Mouse (Mus musculus) lung, postnatal 10 days (tissue): ENCODE data around the gene Etfdh.
"Not testable (repeated sequence)": the region's sequence is repeated elsewhere in the genome, so short reads cannot be mapped to it uniquely, and the experiment has no call there.

Source experiments
- DNase-seq: peaks from one replicate; pipeline ENCODE4 v3.0.0; 2021

The Etfdh gene

DNA sequence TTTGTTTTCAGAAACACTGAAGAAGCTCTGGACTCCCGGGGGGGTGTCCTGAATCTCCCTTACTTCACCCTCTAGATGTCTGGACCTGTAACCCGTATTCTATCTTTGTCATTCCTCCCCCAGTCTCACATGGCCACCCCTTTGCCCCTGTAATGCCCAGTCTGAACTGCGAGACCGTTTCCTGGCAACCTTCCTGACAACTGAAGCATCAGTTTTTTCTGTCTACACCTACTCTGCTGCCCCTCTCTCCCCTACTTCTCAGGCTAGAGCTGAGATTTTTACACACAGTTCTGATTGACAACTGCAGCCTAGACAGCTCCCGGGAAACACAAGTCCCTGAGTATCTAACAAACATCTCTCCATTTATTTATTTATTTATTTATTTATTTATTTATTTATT, 52.4 kb downstream of the Etfdh start:
- no peak for DNase-seq

GRCm38 (mm10) chr3:79576468-79576816, 52.9 kb downstream of the Etfdh start:
- DNase-seq, result no peak

- peak; percentile 48 for DNase-seq
Observed at GRCm38 (mm10) chr3:79575576-79576467, 53.5 kb downstream of the Etfdh start.

DNA sequence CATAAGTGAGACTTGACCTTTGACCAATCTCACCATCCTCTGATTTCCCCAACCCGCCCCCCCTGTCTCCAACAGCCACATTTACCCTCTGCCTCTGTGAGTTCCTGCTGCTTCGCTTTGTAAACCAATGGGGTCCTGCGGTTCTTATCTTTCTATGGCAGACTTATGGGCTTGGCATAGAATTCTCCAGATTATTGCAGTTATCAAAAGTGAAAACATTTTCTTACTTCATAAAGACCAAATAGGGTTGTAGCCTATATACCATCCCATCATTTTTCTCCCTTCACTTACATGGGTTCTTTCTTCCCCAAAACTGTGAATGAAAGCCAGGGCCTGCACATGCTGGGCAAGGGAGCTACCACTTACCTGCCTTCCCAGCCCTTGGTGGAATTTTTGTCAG, 55.0 kb downstream of the Etfdh start:
- no peak for DNase-seq

DNA sequence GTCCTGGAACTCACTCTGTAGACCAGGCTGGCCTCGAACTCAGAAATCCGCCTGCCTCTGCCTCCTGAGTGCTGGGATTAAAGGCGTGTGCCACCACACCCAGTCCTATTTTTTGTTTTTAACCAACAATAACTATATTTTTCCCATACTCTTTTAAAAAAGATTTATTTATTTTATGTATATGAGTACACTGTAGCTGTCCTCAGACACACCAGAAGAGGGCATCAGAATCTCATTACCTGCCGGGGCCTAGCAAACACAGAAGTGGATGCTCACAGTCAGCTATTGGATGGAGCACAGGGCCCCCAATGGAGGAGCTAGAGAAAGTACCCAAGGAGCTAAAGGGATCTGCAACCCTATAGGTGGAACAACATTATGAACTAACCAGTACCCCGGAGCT, 55.9 kb downstream of the Etfdh start:
- DNase-seq, result not testable (repeated sequence)

GRCm38 (mm10) chr3:79572399-79572798, 56.9 kb downstream of the Etfdh start:
- DNase-seq, result no peak

- no peak for DNase-seq
Observed at GRCm38 (mm10) chr3:79569351-79569681, 60.0 kb downstream of the Etfdh start.

DNA sequence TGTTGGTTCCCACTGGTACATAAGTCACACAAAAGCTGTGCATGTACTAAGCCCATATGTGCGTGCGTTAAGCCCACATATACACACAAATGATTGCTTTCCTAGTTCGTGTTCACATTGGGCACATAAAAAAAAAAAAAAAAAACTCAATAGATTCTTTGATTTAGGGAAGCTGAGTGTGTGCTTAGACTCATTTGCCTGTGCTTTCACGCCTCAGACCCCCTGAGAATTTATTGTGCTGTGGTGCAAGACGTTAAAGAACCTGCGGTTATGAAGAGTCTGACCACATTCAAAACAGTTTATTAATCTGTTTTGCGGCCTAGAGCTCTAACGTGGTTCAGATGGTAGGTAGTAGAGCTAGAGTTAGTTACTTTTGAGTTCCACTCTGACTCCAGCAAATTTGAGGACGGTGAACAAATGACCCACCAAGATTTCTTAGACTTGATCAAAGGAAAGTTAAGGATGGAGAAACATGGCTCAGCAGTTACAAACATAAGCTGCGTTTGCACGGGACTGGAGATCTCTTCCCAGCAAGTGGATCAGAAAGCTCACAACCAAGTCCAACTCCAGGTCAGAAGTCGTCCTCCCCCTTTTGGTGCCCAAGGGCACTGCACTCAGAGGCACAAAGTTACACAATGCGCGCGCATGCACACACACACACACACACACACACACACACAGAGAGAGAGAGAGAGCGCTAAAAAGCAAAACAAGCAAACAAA, 60.5 kb downstream of the Etfdh start:
- DNase-seq, result no peak

DNA sequence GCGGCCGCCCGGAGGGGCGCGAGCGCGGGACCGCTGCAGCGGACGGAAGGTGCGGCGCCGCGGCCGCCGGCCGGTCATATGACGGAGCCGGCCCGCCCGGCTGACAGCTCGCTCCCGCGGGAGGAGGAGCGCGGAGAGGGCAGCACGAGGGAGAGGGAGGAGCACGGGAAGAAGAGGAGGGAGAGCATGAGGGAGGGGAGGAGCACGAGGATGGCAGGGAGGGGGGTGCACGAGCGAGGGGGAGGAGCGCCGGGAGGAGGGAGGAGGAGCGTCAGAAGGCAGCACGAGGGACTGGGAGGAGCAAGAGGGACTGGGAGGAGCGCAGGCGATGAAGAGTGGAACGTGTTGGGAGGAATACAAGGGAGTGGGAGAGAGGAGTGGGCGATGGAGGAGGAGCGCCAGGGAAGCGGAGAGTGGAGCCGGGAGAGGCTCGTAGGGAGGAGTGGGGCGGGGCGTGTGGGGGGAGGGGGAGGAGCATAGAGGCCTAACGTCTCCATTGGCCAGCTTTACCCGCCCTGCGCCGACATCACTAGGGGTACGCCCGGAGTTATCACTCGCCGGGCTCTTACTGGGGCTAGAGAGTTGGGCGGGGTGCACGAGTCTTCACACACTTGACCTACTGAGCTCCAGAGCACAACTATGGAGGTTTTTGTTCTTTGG, 61.5 kb downstream of the Etfdh start, which contains the start of gene Fnip2:
Fnip2 (minus strand) TSS at position 94 of the 660 bp plus-strand sequence.
- peak; percentile 94 for DNase-seq

GRCm38 (mm10) chr3:79566716-79567691, 62.3 kb downstream of the Etfdh start:
- DNase-seq, result peak; percentile 57

GRCm38 (mm10) chr3:79564875-79565606, 64.3 kb downstream of the Etfdh start:
- no peak for DNase-seq

DNA sequence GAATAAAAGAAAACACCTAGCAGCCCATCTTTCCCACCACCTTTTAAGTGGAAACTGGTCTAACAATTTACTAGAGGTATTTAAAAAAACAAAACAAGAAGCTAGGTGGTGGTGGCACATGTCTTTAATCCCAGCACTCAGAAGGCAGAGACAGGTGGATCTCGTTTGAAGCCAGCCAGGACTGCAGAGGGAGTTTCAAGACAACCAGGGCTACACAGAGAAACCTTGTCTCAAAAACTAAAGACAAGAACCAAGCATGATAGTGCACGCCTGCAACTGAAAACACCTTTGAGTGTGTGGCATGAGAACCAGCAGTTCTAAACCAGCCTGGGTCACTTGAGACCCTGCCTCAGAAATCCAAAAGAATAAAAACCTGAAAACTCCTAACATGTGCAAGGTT, 65.8 kb downstream of the Etfdh start:
- DNase-seq, result no peak

GRCm38 (mm10) chr3:79561784-79562715, 67.2 kb downstream of the Etfdh start:
- DNase-seq, result no peak

GRCm38 (mm10) chr3:79560555-79560954, 68.7 kb downstream of the Etfdh start:
- no peak for DNase-seq

DNA sequence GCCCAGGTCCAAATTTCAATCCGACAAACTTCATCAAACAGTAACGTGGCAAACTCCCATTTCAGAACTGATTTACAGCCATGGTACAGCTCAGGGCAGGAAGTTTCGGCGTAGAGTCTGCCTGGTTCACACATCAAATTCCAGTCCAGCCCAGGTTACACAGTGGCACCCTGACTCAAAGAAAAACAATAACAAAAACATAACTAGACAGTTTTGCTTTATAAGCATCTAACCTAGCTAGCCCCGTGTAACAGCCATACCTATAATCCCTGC, 69.6 kb downstream of the Etfdh start:
- no peak for DNase-seq

DNA sequence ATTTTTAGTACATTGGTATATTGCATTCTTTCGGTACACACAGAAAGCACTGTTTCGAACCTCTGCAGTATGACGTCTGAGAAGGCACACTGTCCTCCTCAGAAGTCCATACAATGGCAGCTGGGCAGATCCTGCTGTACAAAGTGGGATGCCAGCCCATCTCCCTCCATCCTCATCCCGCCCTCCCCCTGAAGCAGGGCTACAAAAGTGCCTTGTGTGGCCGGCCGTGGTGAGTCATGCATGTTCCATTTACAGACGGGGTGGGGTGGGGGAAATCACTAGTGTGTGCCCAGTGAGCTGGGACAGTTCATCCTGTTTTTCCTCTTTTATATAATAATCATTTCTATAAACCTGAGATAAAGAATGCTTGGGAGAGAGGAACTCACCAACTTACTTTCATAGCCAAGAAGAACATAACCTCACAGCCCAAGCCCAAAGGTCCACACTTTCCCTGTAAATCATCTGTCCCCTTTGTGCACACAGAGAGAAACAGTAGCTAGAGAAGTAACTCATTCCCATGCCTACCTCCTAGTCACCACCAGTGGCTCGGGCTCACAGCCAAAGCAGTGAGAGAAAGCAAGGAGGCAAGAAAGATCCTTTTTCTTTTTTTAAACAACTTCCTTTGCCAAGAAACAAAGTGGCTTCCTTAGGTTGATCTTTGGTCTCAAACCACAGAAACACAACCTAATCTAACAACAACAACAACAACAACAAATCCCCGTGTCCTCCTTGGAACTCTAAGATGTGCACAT, 70.1 kb downstream of the Etfdh start:
- peak; percentile 56 for DNase-seq

GRCm38 (mm10) chr3:79555061-79555460, 74.2 kb downstream of the Etfdh start:
- no peak for DNase-seq
